Mouse (Mus musculus): ENCODE measurements at regions not wholly inside any gene's neighbourhood (a gene's known extent, or its start where the extent isn't known, plus 50 kb on each side); places are given as distances from the start of the nearest gene placed in this dataset.

GRCm38 (mm10) chr14:97694238-97694637 is 475.3 kb downstream of the Dach1 start:
- in situ Hi-C loops (cut with MboI, MseI) = no loop called here

- in situ Hi-C loops (cut with MboI, MseI) = no loop called here
Observed at GRCm38 (mm10) chr14:97684617-97685016, 484.9 kb downstream of the Dach1 start.

- in situ Hi-C loops (cut with MboI, MseI) = no loop called here
Observed at GRCm38 (mm10) chr14:97667806-97668205, 501.8 kb downstream of the Dach1 start.

GRCm38 (mm10) chr14:97638187-97638792 is 531.3 kb downstream of the Dach1 start:
- in situ Hi-C loops (cut with MboI, MseI) = no loop called here

- in situ Hi-C loops (cut with MboI, MseI) = no loop called here
Observed at GRCm38 (mm10) chr14:97611438-97611837, 558.1 kb downstream of the Dach1 start.

GRCm38 (mm10) chr14:97596694-97597093 is 572.9 kb downstream of the Dach1 start:
- in situ Hi-C loops (cut with MboI, MseI) = no loop called here

GRCm38 (mm10) chr14:97588611-97589010 is 581.0 kb downstream of the Dach1 start:
- in situ Hi-C loops (cut with MboI, MseI) = no loop called here

GRCm38 (mm10) chr14:97588182-97588581 is 581.4 kb downstream of the Dach1 start:
- in situ Hi-C loops (cut with MboI, MseI) = no loop called here

- in situ Hi-C loops (cut with MboI, MseI) = no loop called here
Observed at GRCm38 (mm10) chr14:97586962-97587361, 582.6 kb downstream of the Dach1 start.

GRCm38 (mm10) chr14:97570274-97570673 is 599.3 kb downstream of the Dach1 start:
- in situ Hi-C loops (cut with MboI, MseI) = no loop called here

- in situ Hi-C loops (cut with MboI, MseI) = no loop called here
Observed at GRCm38 (mm10) chr14:97560121-97560907, 609.3 kb downstream of the Dach1 start.

GRCm38 (mm10) chr14:97559559-97559958 is 610.0 kb downstream of the Dach1 start:
- in situ Hi-C loops (cut with MboI, MseI) = no loop called here

GRCm38 (mm10) chr14:97558289-97558688 is 611.3 kb downstream of the Dach1 start:
- in situ Hi-C loops (cut with MboI, MseI) = no loop called here

- in situ Hi-C loops (cut with MboI, MseI) = no loop called here
Observed at GRCm38 (mm10) chr14:97557888-97558287, 611.7 kb downstream of the Dach1 start.

GRCm38 (mm10) chr14:97546276-97546675 is 623.3 kb downstream of the Dach1 start:
- in situ Hi-C loops (cut with MboI, MseI) = no loop called here

GRCm38 (mm10) chr14:97544307-97544706 is 625.3 kb downstream of the Dach1 start:
- in situ Hi-C loops (cut with MboI, MseI) = no loop called here

- in situ Hi-C loops (cut with MboI, MseI) = no loop called here
Observed at GRCm38 (mm10) chr14:97537012-97537411, 632.6 kb downstream of the Dach1 start.

- in situ Hi-C loops (cut with MboI, MseI) = no loop called here
Observed at GRCm38 (mm10) chr14:97511318-97511717, 658.2 kb downstream of the Dach1 start.

GRCm38 (mm10) chr14:97489427-97490347 is 679.9 kb downstream of the Dach1 start:
- in situ Hi-C loops (cut with MboI, MseI) = loop anchor here (10.0 kb wide), 1 partner anchor 1225 kb away; no protein-coding TSS in a partner anchor

- in situ Hi-C loops (cut with MboI, MseI) = no loop called here
Observed at GRCm38 (mm10) chr14:97478236-97478635, 691.3 kb downstream of the Dach1 start.

- in situ Hi-C loops (cut with MboI, MseI) = no loop called here
Observed at GRCm38 (mm10) chr14:97450525-97451235, 718.9 kb downstream of the Dach1 start.

All from regulatory T cell (primary cell).